Mouse (Mus musculus) spleen, adult 12 weeks (tissue): Measurements from ENCODE around the gene Fras1.

ENCODE experiments used
- DNase-seq: peaks from one replicate; pipeline ENCODE4 v3.0.0; 2022; ENCODE audit warnings: low spot score

Gene Fras1

DNA sequence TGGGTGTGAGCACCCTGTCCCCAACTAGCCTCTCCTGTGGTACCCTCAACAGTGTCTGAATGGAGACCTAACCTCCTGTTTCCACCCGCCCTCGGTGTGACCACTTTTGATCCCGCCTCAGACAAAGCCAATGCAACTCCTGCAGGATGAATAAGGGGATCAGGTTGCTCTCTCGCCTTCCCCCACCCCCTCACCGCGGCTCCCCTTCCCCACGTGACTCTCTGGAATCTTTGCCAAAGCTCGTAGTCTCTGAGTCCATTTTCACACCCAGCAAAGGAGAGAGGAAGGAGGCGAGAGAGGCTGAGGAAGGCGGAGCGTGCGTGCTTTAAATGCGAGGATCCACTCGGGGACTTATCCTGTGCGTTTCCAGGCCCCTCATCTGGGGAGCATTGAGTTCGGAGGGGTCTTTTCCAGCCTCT lies at the start of gene Fras1:
TSS of gene Fras1 (plus strand) at position 389 of the 419 bp plus-strand sequence.
- DNase-seq = no peak

- DNase-seq = no peak
Observed at GRCm38 (mm10) chr5:96331048-96331737, 42.6 kb upstream of the Fras1 start.

DNA sequence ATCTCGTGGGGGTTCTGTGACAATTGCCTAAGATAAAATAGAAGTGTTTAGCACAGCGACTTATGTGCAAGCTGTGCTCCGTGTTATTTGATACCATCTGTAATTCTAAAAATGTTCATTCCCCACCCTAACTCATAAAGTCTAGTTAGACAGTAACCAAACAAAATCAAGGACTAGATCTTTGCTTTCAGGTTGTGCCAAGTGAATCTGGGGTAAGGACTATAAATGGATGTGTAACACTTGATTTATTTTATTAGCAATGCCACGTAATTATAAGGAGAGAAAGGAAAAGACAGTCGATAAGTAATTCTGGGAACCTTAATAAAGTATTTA lies 42.1 kb upstream of the Fras1 start:
- DNase-seq = no peak

DNA sequence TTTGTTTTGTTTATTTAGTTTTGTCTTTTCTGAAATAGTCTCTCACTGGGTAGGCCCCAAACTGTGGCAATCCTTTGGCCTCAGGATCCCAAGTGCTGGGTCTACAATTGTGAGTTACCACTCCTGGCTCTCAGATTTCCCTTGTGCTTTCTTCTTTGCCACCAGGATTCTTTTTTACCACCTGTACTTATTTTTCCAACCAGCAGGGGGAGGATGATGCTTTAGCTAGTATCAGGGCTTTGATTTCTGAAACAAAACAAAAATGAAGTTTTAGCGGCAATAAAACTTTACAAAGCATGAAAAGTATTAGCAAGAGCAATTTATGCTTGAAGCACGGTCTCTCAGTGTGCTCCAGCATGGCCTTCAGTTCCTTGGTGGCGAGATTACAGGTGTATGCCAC lies 39.8 kb upstream of the Fras1 start:
- DNase-seq = no peak

DNA sequence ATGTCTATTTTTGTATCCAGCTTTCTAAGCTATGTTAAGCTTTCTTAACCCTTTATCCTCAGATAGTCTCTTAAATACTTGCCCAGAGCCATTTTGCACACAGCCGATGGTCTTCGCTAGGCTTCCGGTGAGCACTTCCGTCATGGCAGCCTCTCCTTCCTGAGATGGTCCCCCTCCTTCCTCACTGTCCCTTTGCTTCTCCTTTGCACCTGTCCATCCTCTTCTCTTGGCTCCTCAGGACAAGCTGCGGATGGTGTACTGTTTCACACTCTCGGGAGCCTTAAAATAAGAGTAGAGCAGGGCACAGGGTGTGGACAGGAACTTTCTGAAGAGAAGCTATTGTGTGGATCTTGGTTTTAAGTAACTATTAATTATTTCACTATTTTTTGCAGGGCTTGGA lies 33.2 kb upstream of the Fras1 start:
- no peak for DNase-seq

- no peak for DNase-seq
Observed at GRCm38 (mm10) chr5:96344983-96345382, 28.8 kb upstream of the Fras1 start.

- DNase-seq = no peak
Observed at GRCm38 (mm10) chr5:96351963-96352362, 21.8 kb upstream of the Fras1 start.

DNA sequence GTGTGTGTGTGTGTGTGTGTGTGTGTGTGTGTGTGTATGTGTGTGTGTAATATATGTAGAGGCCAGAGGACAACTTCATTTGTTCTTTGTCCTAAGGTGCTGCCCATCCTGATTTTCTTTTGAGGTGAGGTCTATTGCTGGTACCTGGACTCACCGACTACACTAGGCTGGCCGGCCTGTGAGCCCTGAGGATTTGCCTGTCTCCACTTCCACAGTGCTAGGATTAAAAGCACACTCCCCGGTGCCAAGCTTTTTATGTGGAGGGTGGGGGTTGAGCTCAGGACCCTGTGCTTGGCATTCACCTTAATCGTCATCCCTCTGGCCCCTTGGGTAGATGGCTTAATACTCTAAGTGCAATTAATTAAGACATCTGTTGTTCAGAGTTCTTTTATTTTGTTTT lies 9.8 kb upstream of the Fras1 start:
- DNase-seq = no peak

DNA sequence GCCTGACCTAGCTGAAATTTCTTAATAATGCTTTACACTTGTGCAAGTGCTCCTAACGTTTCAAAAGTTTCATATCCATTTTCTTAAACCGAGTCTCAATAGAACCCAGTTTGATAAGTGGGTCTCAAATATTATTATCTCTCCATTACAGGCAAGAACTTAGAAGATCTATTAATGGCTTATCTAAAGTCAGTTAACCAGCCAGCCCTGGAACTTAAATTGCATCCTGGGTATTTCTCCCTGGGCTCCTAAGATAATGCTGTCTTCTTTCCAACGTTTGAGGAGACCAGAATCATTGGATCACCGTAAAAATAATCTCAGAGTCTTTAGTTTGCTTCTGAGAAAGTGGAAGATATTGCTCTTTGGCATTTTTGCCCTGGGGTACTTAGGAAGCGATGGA lies 8.2 kb upstream of the Fras1 start:
- no peak for DNase-seq

DNA sequence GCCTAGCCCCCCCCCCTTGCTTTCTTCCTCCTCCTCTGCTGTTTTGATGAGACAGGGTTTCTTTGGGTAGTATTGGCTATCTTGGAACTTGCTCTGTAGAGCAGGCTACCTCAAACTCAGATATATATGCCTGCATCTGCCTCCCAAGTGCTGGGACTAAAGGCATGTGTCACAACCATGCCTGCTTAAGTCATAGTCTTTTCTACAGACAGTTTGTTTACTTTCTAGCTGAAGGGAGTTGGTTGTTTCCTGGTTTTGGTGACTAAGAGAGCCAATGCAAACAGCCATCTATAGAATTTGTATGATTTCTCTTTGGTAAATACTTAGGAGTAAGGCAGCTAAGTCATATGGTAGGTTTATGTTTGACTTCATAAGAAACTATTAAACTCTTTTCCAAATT lies 6.5 kb upstream of the Fras1 start:
- DNase-seq = no peak

- no peak for DNase-seq
Observed at GRCm38 (mm10) chr5:96373106-96373505, 649 bp upstream of the Fras1 start.

- DNase-seq = no peak
Observed at GRCm38 (mm10) chr5:96373986-96374901, 489 bp downstream of the Fras1 start.

DNA sequence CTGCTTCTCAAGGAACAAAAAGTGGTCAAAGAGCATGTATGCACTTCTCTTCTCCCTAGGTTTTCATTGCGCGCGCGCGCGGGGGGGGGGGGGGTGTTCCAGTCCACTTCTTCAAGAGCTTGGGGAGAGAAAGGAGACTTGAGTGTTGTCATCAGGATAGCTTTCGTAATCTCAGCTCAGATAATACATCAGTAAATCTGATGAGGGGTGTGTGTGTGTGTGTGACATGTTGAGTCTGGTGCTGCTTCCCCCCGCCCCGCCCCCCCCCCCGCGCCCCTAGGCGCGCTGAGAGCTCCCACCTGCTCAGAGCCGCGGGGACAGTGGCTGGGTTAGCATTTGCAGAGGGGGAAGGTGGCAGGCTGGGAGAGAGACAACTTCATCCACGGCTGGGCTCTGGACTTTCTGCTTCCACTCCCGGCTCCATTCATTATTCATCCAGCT lies 1.7 kb downstream of the Fras1 start:
- no peak for DNase-seq

- no peak for DNase-seq
Observed at GRCm38 (mm10) chr5:96376216-96376615, 2.5 kb downstream of the Fras1 start.

GRCm38 (mm10) chr5:96386138-96386933 lies 12.6 kb downstream of the Fras1 start:
- no peak for DNase-seq

DNA sequence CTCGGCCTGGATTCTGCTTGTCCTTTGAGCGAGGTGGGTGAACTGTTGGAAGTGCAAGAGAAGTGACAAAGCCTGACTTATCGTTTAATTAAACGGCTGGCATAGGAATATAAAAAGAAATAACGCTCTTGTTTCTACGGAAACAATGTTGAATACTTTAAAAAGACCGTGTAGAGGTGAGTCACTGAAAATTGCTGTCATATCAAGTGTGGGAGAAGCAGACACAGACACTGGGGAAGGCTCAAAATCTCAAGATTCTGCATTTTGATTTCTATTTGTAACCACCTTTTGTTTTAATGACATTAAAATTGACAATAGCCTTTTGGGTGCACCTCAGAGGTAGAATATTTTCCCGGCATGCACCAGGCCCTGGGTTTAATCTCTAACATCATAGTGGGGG lies 14.6 kb downstream of the Fras1 start:
- no peak for DNase-seq

DNA sequence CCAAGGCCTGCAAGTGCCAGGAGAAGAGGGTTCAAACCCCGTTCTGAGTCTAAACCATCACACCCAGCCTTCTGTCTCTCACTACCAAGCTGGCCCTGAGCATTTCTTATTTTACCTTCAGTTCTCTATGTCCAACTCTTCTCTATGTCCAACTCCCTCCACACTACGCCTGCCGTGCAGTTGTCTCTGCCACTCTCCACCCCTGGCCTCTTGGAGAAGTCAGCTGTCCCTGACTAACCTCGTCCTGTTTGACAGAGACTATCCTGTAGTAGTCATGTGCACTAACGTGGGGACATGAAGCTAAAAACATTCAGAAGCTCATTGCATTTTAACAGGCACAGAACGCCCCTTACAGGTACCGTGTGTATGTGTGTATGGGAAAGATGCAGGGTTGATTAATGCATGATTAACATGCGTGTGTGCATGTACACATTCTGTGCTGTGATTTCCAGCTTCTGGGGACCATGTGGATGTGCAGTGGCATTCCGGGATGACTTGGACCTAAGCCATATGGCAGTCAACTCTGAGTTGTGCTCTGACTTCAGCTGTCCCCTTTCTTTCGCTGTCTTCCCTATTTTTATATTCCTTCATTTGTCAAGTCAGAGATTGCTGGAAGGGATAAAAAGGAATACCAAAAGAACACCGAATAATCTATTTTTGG lies 16.3 kb downstream of the Fras1 start:
- DNase-seq = no peak

- DNase-seq = no peak
Observed at GRCm38 (mm10) chr5:96391086-96391485, 17.3 kb downstream of the Fras1 start.

- no peak for DNase-seq
Observed at GRCm38 (mm10) chr5:96394947-96395346, 21.2 kb downstream of the Fras1 start.

DNA sequence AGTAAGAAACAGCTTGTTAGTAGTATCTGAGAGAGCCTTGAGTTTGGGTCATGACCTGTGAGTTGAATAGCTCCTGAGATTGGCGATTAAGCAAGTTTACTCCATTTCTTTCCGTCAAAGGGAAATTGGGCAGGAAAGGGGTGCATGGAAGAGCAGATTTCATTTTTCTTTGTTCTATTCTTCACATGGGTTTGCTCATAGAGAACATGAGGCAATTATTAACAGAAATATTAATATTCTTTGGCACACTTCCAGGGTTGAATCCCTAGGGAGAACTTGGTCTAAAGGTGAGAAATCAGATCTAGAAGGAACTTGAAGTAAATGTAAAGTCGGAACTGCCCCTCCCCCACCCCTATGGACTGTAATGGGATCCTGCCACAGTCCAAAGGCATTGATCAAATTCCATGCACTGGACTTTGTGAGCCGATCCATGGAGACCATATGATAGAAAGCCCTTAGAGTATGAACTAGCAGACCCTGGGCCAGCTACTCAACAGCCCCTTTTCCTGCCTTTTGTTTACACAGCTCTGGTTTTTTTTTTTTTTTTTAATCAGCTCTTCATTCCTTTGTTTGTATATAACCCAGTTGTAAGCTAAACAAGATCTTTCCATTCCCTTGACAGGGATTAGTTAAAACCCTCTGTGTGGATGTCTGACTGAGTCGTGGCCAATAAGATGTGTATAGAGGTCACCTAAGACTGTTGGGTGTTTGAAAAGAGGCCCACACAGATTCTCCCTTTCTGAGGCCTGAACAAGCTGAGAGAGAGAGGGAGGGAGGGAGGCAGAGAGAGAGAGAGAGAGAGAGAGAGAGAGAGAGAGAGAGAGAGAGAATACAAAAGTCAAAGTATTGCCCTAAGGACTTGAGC lies 22.3 kb downstream of the Fras1 start:
- no peak for DNase-seq

- no peak for DNase-seq
Observed at GRCm38 (mm10) chr5:96402555-96402954, 28.8 kb downstream of the Fras1 start.
